Mouse (Mus musculus): ENCODE results near the gene Inpp4b.

DNA sequence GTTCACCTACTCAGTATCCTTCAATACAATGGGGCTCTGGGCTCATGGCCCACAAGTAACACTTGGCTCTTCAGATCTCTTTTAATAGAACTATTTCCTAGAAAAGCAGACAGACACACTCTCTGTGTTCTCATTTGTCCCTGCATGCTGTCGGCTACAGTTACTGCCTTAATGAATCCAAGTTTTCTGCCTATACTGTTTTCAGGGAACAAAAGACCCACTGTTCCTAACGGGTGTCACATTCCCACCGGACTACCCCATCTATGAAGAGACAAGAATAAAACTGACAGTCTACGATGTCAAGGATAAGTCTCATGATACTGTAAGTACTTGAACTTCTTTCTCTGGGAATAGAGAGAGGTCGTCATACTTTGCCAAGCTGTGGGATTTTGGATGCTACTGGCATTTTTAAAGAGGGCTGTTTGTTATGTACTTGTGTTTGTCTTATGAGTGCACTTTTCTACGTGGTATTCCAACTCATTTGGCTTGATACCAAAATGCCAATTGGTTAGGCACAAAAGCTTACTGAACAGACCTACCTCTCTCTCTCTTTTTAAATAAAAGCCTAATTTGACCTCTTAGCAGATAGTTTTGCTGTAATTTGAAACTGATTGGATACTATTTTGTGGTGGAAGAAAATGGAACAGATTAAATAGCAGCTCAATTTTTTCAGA is 428.4 kb downstream of the Inpp4b start:
- TF ChIP-seq CTCF (IDR thresholded peaks at IDR 0.05; ENCODE audit: low read depth, low read length) (no peak), TAL1 (conservative IDR thresholded peaks at IDR 0.05; ENCODE audit: low read depth, low read length) (no peak), GATA1 (IDR thresholded peaks at IDR 0.05; ENCODE audit: borderline replicate concordance, low read length) (no peak), POLR2AphosphoS5 (IDR thresholded peaks at IDR 0.05; ENCODE audit: insufficient replicate concordance, low read depth, low read length) (no peak), GATA2 (IDR thresholded peaks at IDR 0.05; ENCODE audit: borderline replicate concordance, low read depth, low read length) (no peak)

Data from G1E (cell line).